Mouse (Mus musculus) midbrain, embryonic 10.5 days (tissue): ENCODE data around the gene Zic4. TPM values are rescaled to one million over a fixed set of nuclear protein-coding genes. Genes with fewer than 3 reads are reported as not detected.

Experiments used
- DNase-seq: peaks from one replicate; pipeline ENCODE4 v3.0.0-alpha.2; 2017; ENCODE audit warnings: low spot score
- H3K27ac ChIP-seq: fragments of 300-500 bp; sonication (generic); replicated peaks from 2 replicates; pipeline ENCODE4 v1.5.1; 2016; ENCODE audit warnings: mild to moderate bottlenecking
- H3K27me3 ChIP-seq: fragments of 300-500 bp; sonication (generic); 2 replicates; pipeline ENCODE4 v1.6.1; 2016; ENCODE audit warnings: low read depth, mild to moderate bottlenecking; ENCODE audit not compliant: poor library complexity, severe bottlenecking
- H3K36me3 ChIP-seq: fragments of 300-500 bp; sonication (generic); 2 replicates; pipeline ENCODE4 v1.6.1; 2016; ENCODE audit warnings: mild to moderate bottlenecking, moderate library complexity
- H3K4me1 ChIP-seq: fragments of 300-500 bp; sonication (generic); 2 replicates; pipeline ENCODE4 v1.6.1; 2016
- H3K4me3 ChIP-seq: fragments of 300-500 bp; sonication (generic); 2 replicates; pipeline ENCODE4 v1.5.1; 2016; ENCODE audit warnings: mild to moderate bottlenecking, moderate library complexity
- H3K9me3 ChIP-seq: fragments of 300-500 bp; sonication (generic); replicated peaks from 2 replicates; pipeline ENCODE4 v1.6.1; 2016; ENCODE audit warnings: mild to moderate bottlenecking
- WGBS: fragments of 180-500 bp; shearing (Covaris S2); methylation state at CpG from one replicate; pipeline ENCODE4 v1.1.7; 2016; 5-methylcytosine and 5-hydroxymethylcytosine counted together
- polyA plus RNA-seq: library from polyadenylated mRNA; unstranded; fragments of >200 nt; fragmentation: Nextera tagmentation; extraction: Ambion mirVana; gene quantifications from 2 replicates; pipeline ENCODE4 v1.2.1, GENCODE M21; 2016

Gene Zic4
- polyA plus RNA-seq, 1 experiment from 2014 or later: 25.1 TPM

DNA sequence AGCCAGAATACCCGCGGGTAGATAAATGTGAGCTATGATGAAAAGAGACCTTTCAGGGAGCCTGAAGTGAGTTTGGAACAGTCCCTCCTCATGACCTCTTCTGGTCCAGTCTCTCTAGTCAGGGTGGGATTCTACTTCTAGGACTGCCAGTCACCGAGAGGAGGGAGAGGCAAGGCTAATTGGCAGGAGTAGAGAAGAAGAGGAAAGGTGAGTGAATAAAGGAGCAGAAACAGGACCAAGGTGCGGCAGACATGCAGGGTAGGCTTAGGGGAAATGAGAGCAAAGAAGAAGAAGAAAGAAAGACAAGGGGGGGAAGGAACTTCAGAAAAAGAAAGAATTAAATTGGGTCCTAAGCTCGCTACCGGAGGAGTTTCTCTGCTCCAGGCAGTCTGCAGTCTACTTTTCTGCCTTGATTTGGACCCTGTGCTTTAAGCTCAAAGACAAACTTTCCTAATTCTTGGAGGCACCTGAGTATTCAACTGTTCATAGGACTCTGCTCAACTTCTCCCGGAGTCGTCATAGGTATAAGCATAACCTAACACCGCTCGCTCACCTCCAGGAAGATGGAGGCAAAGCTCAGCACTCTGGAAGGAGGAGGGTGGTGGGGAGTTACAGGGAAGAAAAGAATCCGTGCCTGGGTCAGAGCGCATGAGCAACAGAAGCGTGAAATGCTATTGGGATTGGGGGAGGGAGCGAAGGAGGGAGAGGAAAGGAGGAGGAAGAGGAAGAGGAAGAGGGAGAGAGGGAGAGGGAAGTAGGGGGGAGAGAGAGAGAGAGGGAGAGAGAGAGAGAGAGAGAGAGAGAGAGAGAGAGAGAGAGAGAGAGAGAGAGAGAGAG, 15.0 kb downstream of the Zic4 start:
- WGBS: 1% methylated on average over 14 of the region's 14 CpGs
- Histone ChIP-seq H3K4me3 (peak overlapping the region; percentile 75), H3K27me3 (peaks cover 100% of the 10 kb centered on the region), H3K4me1 (peaks cover 67% of the 10 kb centered on the region), H3K36me3 (no peaks in the 10 kb centered on the region), H3K9me3 (no peaks in the 10 kb centered on the region), H3K27ac (peak overlapping the region; percentile 98)
- peak; percentile 68 for DNase-seq

DNA sequence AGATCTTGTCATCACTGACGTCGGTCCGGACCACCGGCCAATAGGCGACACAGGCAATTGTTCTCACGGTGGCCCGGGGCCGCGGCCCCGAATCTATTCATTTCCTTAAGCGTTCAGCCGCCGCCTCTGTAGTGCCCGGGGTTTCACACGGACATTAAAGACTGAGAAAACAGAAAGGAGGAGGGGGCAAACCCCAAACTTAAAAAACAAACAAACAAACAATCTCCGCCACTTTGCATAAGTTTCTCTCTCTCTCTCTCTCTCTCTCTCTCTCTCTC, 15.6 kb downstream of the Zic4 start:
- no peaks in the 10 kb centered on the region for H3K36me3 ChIP-seq
- DNase-seq: peak; percentile 79
- peak overlapping the region; percentile 98 for H3K27ac ChIP-seq
- WGBS: 1% methylated on average over 16 of the region's 16 CpGs
- H3K4me3 ChIP-seq: peak overlapping the region; percentile 75
- H3K27me3 ChIP-seq: peaks cover 100% of the 10 kb centered on the region
- H3K4me1 ChIP-seq: peaks cover 71% of the 10 kb centered on the region
- no peaks in the 10 kb centered on the region for H3K9me3 ChIP-seq

GRCm38 (mm10) chr9:91378411-91379299, 16.4 kb downstream of the Zic4 start:
- DNase-seq: peak; percentile 71
- Histone ChIP-seq H3K36me3 (no peaks in the 10 kb centered on the region), H3K4me3 (peak overlapping the region; percentile 75), H3K9me3 (no peaks in the 10 kb centered on the region), H3K4me1 (peaks cover 75% of the 10 kb centered on the region), H3K27me3 (peaks cover 100% of the 10 kb centered on the region), H3K27ac (peak overlapping the region; percentile 98)
- WGBS: under 1% methylated on average over 48 of the region's 48 CpGs

DNA sequence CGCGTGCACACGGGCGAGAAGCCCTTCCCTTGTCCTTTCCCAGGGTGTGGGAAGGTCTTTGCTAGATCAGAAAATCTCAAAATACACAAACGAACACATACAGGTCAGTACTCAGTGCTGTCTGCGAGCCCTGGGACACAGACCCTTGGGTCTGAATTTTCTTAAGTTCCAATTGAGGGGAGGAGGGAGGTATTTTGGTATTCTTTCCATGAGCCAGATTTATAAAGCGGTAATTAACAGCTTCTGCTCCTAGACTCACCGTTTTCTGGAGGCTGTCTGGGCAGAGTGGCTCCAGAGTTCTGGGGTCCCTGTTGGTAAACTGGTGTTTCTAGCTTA, 17.1 kb downstream of the Zic4 start:
- H3K36me3 ChIP-seq: no peaks in the 10 kb centered on the region
- DNase-seq: no peak
- peak overlapping the region; percentile 75 for H3K4me3 ChIP-seq
- no peaks in the 10 kb centered on the region for H3K9me3 ChIP-seq
- WGBS: under 1% methylated on average over 8 of the region's 8 CpGs
- peaks cover 100% of the 10 kb centered on the region for H3K27me3 ChIP-seq
- H3K27ac ChIP-seq: peak overlapping the region; percentile 98
- H3K4me1 ChIP-seq: peaks cover 80% of the 10 kb centered on the region

- peak overlapping the region; percentile 75 for H3K4me3 ChIP-seq
- H3K36me3 ChIP-seq: no peaks in the 10 kb centered on the region
- H3K27me3 ChIP-seq: peaks cover 100% of the 10 kb centered on the region
- no peaks in the 10 kb centered on the region for H3K9me3 ChIP-seq
- peak overlapping the region; percentile 98 for H3K27ac ChIP-seq
- WGBS: under 1% methylated on average over 10 of the region's 10 CpGs
- no peak for DNase-seq
- peaks cover 80% of the 10 kb centered on the region for H3K4me1 ChIP-seq
Measured at GRCm38 (mm10) chr9:91379781-91380457, 17.7 kb downstream of the Zic4 start.

DNA sequence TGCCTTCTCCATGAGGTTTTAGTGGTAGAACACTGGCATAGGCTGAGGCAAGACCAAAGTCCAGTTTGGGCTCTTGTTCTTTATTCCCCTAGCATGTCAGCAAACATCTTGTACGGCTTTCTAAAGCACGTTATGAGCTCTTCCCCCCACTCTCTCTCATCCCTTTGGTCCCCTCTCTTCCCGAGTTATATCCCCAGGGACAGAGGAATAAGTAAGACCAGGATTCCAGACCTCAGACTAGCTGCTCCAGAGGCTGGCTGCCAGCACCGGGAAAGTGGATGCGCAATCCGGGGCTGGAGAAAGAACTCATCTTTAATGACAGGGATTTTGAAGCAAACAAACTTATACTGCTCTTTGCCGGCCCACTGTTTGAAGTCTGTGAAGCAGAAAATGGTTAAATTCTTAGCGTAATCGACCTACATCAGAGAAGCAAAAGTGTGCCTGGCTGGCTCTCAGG, 18.3 kb downstream of the Zic4 start:
- Histone ChIP-seq H3K4me1 (peaks cover 84% of the 10 kb centered on the region), H3K27ac (peak overlapping the region; percentile 98), H3K9me3 (no peaks in the 10 kb centered on the region), H3K36me3 (no peaks in the 10 kb centered on the region), H3K4me3 (peak overlapping the region; percentile 75), H3K27me3 (peaks cover 100% of the 10 kb centered on the region)
- 1% methylated on average over 9 of the region's 9 CpGs for WGBS
- DNase-seq: peak; percentile 64

GRCm38 (mm10) chr9:91381284-91382110, 19.3 kb downstream of the Zic4 start:
- Histone ChIP-seq H3K27me3 (peaks cover 100% of the 10 kb centered on the region), H3K36me3 (no peaks in the 10 kb centered on the region), H3K27ac (peak overlapping the region; percentile 98), H3K4me1 (peaks cover 90% of the 10 kb centered on the region), H3K4me3 (peak overlapping the region; percentile 75), H3K9me3 (no peaks in the 10 kb centered on the region)
- under 1% methylated on average over 71 of the region's 76 CpGs for WGBS
- DNase-seq: peak; percentile 81

GRCm38 (mm10) chr9:91382111-91382379, 19.8 kb downstream of the Zic4 start:
- DNase-seq: no peak
- Histone ChIP-seq H3K36me3 (no peaks in the 10 kb centered on the region), H3K4me1 (peaks cover 90% of the 10 kb centered on the region), H3K27ac (peak overlapping the region; percentile 98), H3K4me3 (peak overlapping the region; percentile 75), H3K27me3 (peaks cover 100% of the 10 kb centered on the region), H3K9me3 (no peaks in the 10 kb centered on the region)
- WGBS: 0% methylated on average over 2 of the region's 2 CpGs

DNA sequence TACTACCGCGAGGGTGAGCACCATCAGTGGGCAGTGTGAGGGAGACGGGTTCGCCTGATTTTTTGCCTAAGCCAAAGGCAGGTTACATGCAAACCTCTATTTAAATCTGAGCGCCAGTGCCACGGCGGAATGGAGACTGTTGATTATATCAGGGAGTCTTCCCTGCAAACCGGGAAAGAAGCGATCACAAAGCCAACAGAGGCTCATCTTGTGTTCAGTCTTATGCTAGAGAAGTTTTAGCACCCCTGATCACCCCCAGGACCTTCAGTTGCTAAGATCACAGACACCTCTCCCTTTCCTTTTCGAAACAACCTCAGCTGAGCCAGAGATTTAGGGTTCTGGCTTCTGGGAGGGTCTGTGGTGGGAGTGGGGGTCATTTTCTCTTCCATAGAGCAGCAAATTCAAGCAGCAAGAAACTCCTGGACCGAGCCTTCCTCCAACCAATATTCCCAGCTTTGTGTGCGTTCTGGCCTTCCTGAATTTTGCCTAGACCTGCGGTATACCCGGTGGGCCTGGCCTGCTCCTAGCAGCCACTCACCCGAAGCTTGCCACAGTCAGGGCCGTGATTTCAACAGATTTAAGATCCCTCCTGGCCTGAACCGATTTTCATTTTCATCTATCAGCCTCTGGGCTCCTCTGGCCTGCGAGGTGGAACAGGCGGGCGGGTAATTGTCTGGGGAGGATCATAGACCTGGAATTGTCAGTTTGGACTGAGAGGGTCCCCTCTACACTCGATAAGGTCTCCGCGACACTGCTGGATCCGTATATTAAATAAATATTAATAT, 20.4 kb downstream of the Zic4 start:
- WGBS: 1% methylated on average over 24 of the region's 24 CpGs

DNA sequence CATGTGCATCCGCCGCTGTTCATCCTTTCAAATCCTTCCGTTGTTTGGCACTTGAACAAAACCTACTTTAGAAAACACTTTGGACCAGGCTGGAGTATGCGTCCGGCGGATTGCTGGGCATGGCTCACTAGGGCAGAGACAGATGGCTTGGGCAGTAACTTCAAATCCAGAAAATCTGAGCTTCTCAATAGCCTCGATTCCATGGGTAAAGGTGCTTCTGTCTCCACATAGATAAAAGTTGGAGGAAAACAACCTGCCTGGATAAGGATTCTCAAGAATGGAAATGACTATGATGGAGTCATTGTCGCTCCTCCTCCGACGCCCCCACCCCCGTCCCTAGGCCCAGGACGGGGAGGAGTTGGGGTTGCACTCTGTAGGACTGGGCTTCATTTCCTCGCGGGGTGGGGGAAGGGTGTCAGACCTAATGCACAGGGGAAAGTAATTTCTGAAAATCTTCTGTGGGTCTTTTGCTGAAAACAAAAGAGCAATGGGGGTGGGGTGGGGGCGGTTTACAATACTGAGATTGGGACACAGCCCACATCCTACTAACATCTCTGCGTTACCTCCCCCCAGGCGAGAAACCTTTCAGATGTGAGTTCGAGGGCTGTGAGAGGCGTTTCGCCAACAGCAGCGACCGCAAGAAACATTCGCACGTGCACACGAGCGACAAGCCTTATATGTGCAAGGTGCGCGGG, 21.4 kb downstream of the Zic4 start:
- Histone ChIP-seq H3K27ac (peak overlapping the region; percentile 98), H3K36me3 (no peaks in the 10 kb centered on the region), H3K4me3 (peak overlapping the region; percentile 75), H3K9me3 (no peaks in the 10 kb centered on the region), H3K4me1 (peaks cover 89% of the 10 kb centered on the region), H3K27me3 (peaks cover 100% of the 10 kb centered on the region)
- DNase-seq: peak; percentile 67
- under 1% methylated on average over 28 of the region's 28 CpGs for WGBS

More for the DNA sequence above, 20.4 kb downstream of the Zic4 start:
- Histone ChIP-seq H3K36me3 (no peaks in the 10 kb centered on the region), H3K27ac (peak overlapping the region; percentile 98), H3K27me3 (peaks cover 100% of the 10 kb centered on the region), H3K4me1 (peaks cover 90% of the 10 kb centered on the region), H3K9me3 (no peaks in the 10 kb centered on the region), H3K4me3 (peak overlapping the region; percentile 75)
- peak; percentile 66 for DNase-seq

- no peaks in the 10 kb centered on the region for H3K36me3 ChIP-seq
- no peaks in the 10 kb centered on the region for H3K9me3 ChIP-seq
- peaks cover 89% of the 10 kb centered on the region for H3K4me1 ChIP-seq
- peak overlapping the region; percentile 98 for H3K27ac ChIP-seq
- DNase-seq: peak; percentile 76
- peak overlapping the region; percentile 75 for H3K4me3 ChIP-seq
- WGBS: under 1% methylated on average over 30 of the region's 30 CpGs
- H3K27me3 ChIP-seq: peaks cover 100% of the 10 kb centered on the region
Measured at GRCm38 (mm10) chr9:91384136-91384500, 21.9 kb downstream of the Zic4 start.
